Mouse (Mus musculus) spleen, adult 2 months (tissue): Measurements from ENCODE around the gene Actb. TPM values are rescaled to one million over a fixed set of nuclear protein-coding genes. Genes with fewer than 3 reads are reported as not detected.
"Not testable (repeated sequence)": the region's sequence is repeated elsewhere in the genome, so short reads cannot be mapped to it uniquely, and the experiment has no call there.

Experiments
- DNase-seq, 2 experiments: peaks; one replicate each; pipeline versions ENCODE4 v3.0.0 to v3.0.0-alpha.2; 2012 to 2021; ENCODE audit warnings: low spot score in 2 of 2, low read depth in 1 of 2
- H3K27ac ChIP-seq: fragments of 200-500 bp; 2 replicates; pipeline ENCODE4 v1.5.1; 2012; ENCODE audit warnings: low read length, inconsistent platforms; ENCODE audit not compliant: insufficient read depth
- H3K27me3 ChIP-seq: fragments of 200-500 bp; 2 replicates; pipeline ENCODE4 v1.6.1; 2012; ENCODE audit warnings: mild to moderate bottlenecking, moderate library complexity, low read length, inconsistent platforms; ENCODE audit not compliant: control insufficient read depth, insufficient read depth
- H3K36me3 ChIP-seq: fragments of 200-500 bp; 2 replicates; pipeline ENCODE4 v1.6.1; 2012; ENCODE audit warnings: mild to moderate bottlenecking, low read length, inconsistent platforms; ENCODE audit not compliant: control insufficient read depth, insufficient read depth
- H3K4me1 ChIP-seq: fragments of 200-500 bp; 2 replicates; pipeline ENCODE4 v1.6.1; 2011; ENCODE audit warnings: inconsistent platforms; ENCODE audit not compliant: control insufficient read depth, insufficient read depth, insufficient read length
- H3K4me3 ChIP-seq: fragments of 200-500 bp; 2 replicates; pipeline ENCODE4 v1.5.1; 2011; ENCODE audit warnings: mild to moderate bottlenecking, inconsistent platforms; ENCODE audit not compliant: insufficient read depth, insufficient read length; ENCODE audit errors: extremely low read depth
- CTCF ChIP-seq: fragments of 200-500 bp; IDR thresholded peaks from 2 replicates; pipeline ENCODE4 v1.5.1; 2011; ENCODE audit warnings: mild to moderate bottlenecking, inconsistent platforms; ENCODE audit not compliant: insufficient read depth, insufficient read length, insufficient replicate concordance; ENCODE audit errors: extremely low read depth
- POLR2A ChIP-seq: fragments of 200-500 bp; IDR thresholded peaks from 2 replicates; pipeline ENCODE4 v1.6.1; 2011; ENCODE audit warnings: low read depth, low read length, inconsistent platforms
- whole genome bisulfite sequencing: fragments of 180-500 bp; shearing (Covaris S2); methylation state at CpG from one replicate; pipeline ENCODE4 v1.1.7; 2018; 5-methylcytosine and 5-hydroxymethylcytosine counted together
- polyA plus RNA-seq: library from polyadenylated mRNA; depleted of rRNA; stranded (reverse); fragments of >200 nt; gene quantifications from 2 replicates; pipeline ENCODE4 v1.2.3, GENCODE M21; 2012

Actb gene
- polyA plus RNA-seq, 1 experiment = 6,692 TPM

DNA sequence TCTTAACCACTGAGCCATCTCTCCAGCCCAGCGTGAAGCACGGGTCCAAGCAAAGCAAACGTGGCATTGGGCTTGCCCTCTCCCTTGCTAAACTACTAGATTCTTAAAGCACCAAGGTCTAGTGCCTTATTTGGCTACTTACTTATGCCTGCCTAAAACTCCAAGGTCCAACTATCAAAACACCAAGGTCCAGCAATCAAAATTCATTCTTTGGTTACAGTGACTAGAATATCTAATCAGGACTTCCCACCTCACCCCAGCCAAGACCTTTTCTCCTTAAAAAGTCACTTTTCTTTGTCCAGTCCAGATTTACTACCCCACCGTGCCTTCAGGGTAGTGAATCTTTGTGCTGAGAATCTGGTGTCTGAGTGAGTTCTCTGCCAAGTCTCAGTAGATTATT lies 8.2 kb downstream of the Actb start:
- TF ChIP-seq POLR2A (no peak), CTCF (no peak)
- no peak for DNase-seq
- no peaks in the 10 kb centered on the region for H3K27me3 ChIP-seq
- H3K4me1 ChIP-seq = peaks cover 4% of the 10 kb centered on the region; the same call in 1 of the 2 replicates
- peaks cover 27% of the 10 kb centered on the region for H3K36me3 ChIP-seq
- WGBS = 81% methylated on average over 4 of the region's 4 CpGs
- H3K27ac ChIP-seq = no peak overlapping the region
- H3K4me3 ChIP-seq = no peak overlapping the region

GRCm38 (mm10) chr5:142897568-142898248 lies 8.8 kb downstream of the Actb start:
- DNase-seq = no peak
- 84% methylated on average over 7 of the region's 7 CpGs for WGBS
- Histone ChIP-seq H3K4me1 (peaks cover 4% of the 10 kb centered on the region; the same call in 1 of the 2 replicates), H3K27ac (no peak overlapping the region), H3K36me3 (peaks cover 21% of the 10 kb centered on the region), H3K4me3 (no peak overlapping the region), H3K27me3 (no peaks in the 10 kb centered on the region)
- no peak for TF ChIP-seq CTCF
- TF ChIP-seq POLR2A = no peak

GRCm38 (mm10) chr5:142896713-142897112 lies 9.8 kb downstream of the Actb start:
- Histone ChIP-seq H3K27me3 (no peaks in the 10 kb centered on the region), H3K36me3 (peaks cover 13% of the 10 kb centered on the region), H3K4me1 (peaks cover 4% of the 10 kb centered on the region; the same call in 1 of the 2 replicates), H3K4me3 (no peak overlapping the region), H3K27ac (no peak overlapping the region)
- 10% methylated on average over 5 of the region's 5 CpGs for whole genome bisulfite sequencing
- TF ChIP-seq CTCF (no peak), POLR2A (no peak)
- no peak for DNase-seq

DNA sequence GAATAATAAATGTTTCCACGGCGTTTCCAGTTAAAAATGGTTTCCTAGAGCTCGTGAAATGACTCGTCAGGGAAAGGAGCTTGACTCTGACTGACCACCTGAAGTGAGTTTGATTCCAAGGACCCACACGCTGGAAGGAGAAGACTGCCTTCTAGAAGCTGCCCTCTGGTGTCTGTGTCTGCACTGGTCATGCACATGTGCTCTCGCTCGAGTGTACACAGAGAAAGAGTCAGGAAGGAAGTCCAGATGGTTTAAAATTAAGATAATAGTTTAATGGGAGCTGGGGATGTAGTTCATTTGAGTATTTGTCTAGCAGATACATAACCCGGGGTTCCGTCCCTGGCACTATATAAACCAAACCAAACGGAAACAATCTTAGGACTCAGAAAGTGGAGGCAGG lies 10.4 kb downstream of the Actb start:
- no peak overlapping the region for H3K4me3 ChIP-seq
- DNase-seq = no peak
- whole genome bisulfite sequencing = 12% methylated on average over 10 of the region's 10 CpGs

DNA sequence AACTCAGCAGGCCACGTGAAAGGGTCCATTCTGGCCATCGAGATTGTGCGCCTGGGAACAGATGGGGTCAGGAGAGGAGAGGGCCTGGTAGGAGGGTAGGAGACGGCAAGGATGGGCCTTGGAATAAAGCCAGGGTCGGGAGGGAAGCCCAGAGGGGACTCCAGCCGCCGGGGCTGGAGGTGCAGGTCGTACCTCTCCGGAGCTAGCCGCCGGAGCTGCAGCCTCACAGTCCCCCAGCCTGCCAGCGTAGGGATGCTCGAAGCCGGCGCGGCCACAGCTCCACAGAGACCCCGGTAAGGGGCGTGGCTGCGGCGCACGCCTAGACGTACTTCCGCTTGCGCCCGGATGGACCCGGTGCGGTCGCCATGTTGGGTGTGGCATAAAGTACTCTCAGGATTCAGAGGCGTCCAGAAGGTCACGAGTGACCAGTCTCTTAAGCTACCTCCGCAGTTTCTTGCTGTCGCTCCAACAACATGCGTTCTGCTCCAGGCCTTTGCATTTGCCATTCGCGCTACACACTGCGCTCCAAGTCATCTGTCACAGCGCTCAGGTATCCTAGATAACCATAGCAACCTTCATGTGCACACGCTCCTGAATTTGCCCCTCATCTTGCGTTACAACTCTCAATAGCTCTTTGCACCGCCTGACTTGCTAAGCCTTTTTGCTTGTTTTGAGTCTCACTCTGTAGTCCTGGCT lies 11.5 kb downstream of the Actb start, which contains the start of gene Fbxl18:
Gene Fbxl18 (minus strand): TSS at position 504 of the 696 bp plus-strand sequence.
- TF ChIP-seq CTCF = no peak
- no peak for TF ChIP-seq POLR2A
- Histone ChIP-seq H3K36me3 (no peaks in the 10 kb centered on the region), H3K4me3 (peak within 1 kb of the TSS; percentile 88), H3K27ac (peak within 1 kb of the TSS; percentile 16; the same call in 1 of the 2 replicates), H3K27me3 (no peaks in the 10 kb centered on the region), H3K4me1 (peaks cover 4% of the 10 kb centered on the region; the same call in 1 of the 2 replicates)
- peak in 1 of 2 experiments; percentile 85 for DNase-seq
- WGBS = under 1% methylated on average over 40 of the region's 40 CpGs

More for the DNA sequence above, 10.4 kb downstream of the Actb start:
- no peak overlapping the region for H3K27ac ChIP-seq
- TF ChIP-seq CTCF (no peak; the same call in 1 of the 2 replicates), POLR2A (no peak)
- H3K27me3 ChIP-seq = no peaks in the 10 kb centered on the region
- H3K4me1 ChIP-seq = peaks cover 4% of the 10 kb centered on the region; the same call in 1 of the 2 replicates
- peaks cover 8% of the 10 kb centered on the region for H3K36me3 ChIP-seq

GRCm38 (mm10) chr5:142891396-142891795 lies 15.2 kb downstream of the Actb start:
- 69% methylated on average over 6 of the region's 6 CpGs for WGBS
- DNase-seq = no peak
- TF ChIP-seq CTCF = no peak
- TF ChIP-seq POLR2A = no peak
- Histone ChIP-seq H3K36me3 (peaks cover 2% of the 10 kb centered on the region; the same call in 1 of the 2 replicates), H3K27ac (no peak overlapping the region), H3K4me3 (no peak overlapping the region), H3K27me3 (no peaks in the 10 kb centered on the region), H3K4me1 (peaks cover 3% of the 10 kb centered on the region; the same call in 1 of the 2 replicates)

- not testable (repeated sequence) for H3K27ac ChIP-seq, H3K36me3 ChIP-seq, H3K4me1 ChIP-seq, H3K4me3 ChIP-seq, H3K27me3 ChIP-seq, DNase-seq
- WGBS = 84% methylated on average over 3 of the region's 3 CpGs
These were observed 19.0 kb downstream of the Actb start for GRCm38 (mm10) chr5:142887533-142887932.
